Mouse (Mus musculus) C2C12 (cell line): ENCODE data around the gene Mn1. TPM values are rescaled to one million over a fixed set of nuclear protein-coding genes. Genes with fewer than 3 reads are reported as not detected.

ENCODE experiments used
- H3K27me3 ChIP-seq: one replicate; pipeline ENCODE4 v1.6.1; 2011; ENCODE audit not compliant: control insufficient read depth, insufficient read depth, insufficient read length
- H3K36me3 ChIP-seq: one replicate; pipeline ENCODE4 v1.6.1; 2011; ENCODE audit not compliant: control insufficient read depth, insufficient read depth
- H3K4me3 ChIP-seq: one replicate; pipeline ENCODE4 v1.5.1; 2011; ENCODE audit warnings: mild to moderate bottlenecking, control low read depth; ENCODE audit not compliant: poor library complexity, insufficient read depth, severe bottlenecking
- H3K79me2 ChIP-seq: one replicate; pipeline ENCODE4 v1.6.1; 2011; ENCODE audit not compliant: control insufficient read depth, insufficient read depth
- H3K79me3 ChIP-seq: one replicate; pipeline ENCODE4 v1.6.1; 2011; ENCODE audit warnings: low read depth, control low read depth
- H3ac ChIP-seq: one replicate; pipeline ENCODE3; 2011; ENCODE audit warnings: low read depth; ENCODE audit not compliant: control insufficient read depth, insufficient read length
- CEBPB ChIP-seq: IDR thresholded peaks from one replicate; pipeline ENCODE4 v1.6.1; 2011; ENCODE audit warnings: low read depth, mild to moderate bottlenecking, control low read depth, moderate library complexity
- CTCF ChIP-seq: IDR thresholded peaks from one replicate; pipeline ENCODE4 v1.5.1; 2011; ENCODE audit not compliant: control insufficient read depth, insufficient read depth, insufficient read length
- FOSL1 ChIP-seq: IDR thresholded peaks from one replicate; pipeline ENCODE4 v1.8.0; 2011; ENCODE audit warnings: mild to moderate bottlenecking, low read length; ENCODE audit not compliant: poor library complexity, insufficient read depth, severe bottlenecking
- MAX ChIP-seq: IDR thresholded peaks from one replicate; pipeline ENCODE4 v1.6.1; 2011; ENCODE audit warnings: mild to moderate bottlenecking, control low read depth
- MYOD1 ChIP-seq: IDR thresholded peaks from one replicate; pipeline ENCODE4 v1.6.1; 2011; ENCODE audit warnings: low read depth; ENCODE audit not compliant: control insufficient read depth, insufficient read length
- MYOG ChIP-seq: IDR thresholded peaks from one replicate; pipeline ENCODE4 v1.6.1; 2011; ENCODE audit not compliant: control insufficient read depth, insufficient read length; ENCODE audit errors: extremely low read depth
- USF1 ChIP-seq: IDR thresholded peaks from one replicate; pipeline ENCODE4 v1.6.1; 2011; ENCODE audit warnings: low read depth, mild to moderate bottlenecking, control low read depth, moderate library complexity
- polyA plus RNA-seq: library from polyadenylated mRNA; unstranded; fragments of >200 nt; fragmentation: generic; extraction: Trizol; gene quantifications from one replicate; pipeline ENCODE4 v1.2.1, GENCODE M21; 2012; ENCODE audit warnings: missing spikeins

Mn1 gene
- polyA plus RNA-seq, 1 experiment: not detected

DNA sequence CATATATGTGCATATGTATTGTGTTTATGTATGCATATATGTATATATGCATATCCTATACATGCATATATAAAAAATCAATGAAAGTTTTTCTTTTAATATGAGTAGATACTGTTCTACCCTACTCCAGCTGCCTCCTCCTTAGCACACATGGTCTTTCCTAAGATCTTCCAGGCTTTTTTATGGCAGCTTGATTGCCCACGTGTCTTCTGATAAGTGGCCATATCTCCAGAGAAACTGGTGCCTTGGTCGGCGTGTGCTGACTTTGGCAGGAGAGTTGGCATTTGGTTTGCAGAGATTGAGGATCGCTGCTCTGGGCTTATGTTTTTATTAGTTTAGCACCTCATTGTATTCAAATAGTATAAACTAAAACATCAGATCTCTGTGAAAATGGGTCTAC is 68.7 kb downstream of the Mn1 start:
- H3K79me3 ChIP-seq: no peaks in the 10 kb centered on the region
- no peak for TF ChIP-seq CEBPB
- TF ChIP-seq MAX: no peak
- no peak for TF ChIP-seq FOSL1
- no peak for TF ChIP-seq MYOG
- TF ChIP-seq CTCF: no peak
- no peak for TF ChIP-seq USF1
- no peak for TF ChIP-seq MYOD1
- no peaks in the 10 kb centered on the region for H3K79me2 ChIP-seq
- H3K4me3 ChIP-seq: no peak overlapping the region
- no peak overlapping the region for H3ac ChIP-seq
- peaks cover 4% of the 10 kb centered on the region for H3K27me3 ChIP-seq
- no peaks in the 10 kb centered on the region for H3K36me3 ChIP-seq

DNA sequence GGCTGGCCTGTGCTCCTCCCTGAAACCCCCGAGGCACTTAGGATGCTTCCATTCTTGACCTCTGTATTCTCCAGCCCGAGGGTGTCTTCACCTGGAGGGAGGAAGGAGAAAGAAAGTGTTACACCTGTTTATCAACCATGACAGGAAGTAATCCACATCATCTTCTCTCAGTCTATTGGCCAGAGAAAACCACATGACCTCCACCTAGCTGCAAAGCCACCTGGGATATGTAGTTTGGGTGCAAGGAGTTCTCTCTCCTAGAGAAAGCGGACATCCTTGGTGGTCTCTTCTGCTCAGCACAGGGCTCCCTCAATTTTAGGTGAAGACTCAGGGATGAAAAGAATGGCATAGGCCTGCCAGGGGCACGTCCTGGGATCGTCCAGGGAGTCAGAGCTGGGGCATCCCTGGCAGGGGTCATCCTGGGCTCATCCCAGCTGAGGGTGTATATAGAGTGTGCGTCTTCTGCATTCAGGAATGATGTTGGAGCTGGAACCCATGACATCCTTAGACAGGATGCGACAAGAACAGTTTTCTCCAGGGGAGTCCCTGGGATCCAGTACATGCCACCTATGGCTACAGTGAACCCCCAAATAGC is 72.0 kb downstream of the Mn1 start:
- no peaks in the 10 kb centered on the region for H3K79me2 ChIP-seq
- TF ChIP-seq MYOG (no peak), USF1 (peak; percentile 66)
- no peaks in the 10 kb centered on the region for H3K79me3 ChIP-seq
- no peaks in the 10 kb centered on the region for H3K36me3 ChIP-seq
- H3ac ChIP-seq: no peak overlapping the region
- H3K4me3 ChIP-seq: no peak overlapping the region
- no peaks in the 10 kb centered on the region for H3K27me3 ChIP-seq

DNA sequence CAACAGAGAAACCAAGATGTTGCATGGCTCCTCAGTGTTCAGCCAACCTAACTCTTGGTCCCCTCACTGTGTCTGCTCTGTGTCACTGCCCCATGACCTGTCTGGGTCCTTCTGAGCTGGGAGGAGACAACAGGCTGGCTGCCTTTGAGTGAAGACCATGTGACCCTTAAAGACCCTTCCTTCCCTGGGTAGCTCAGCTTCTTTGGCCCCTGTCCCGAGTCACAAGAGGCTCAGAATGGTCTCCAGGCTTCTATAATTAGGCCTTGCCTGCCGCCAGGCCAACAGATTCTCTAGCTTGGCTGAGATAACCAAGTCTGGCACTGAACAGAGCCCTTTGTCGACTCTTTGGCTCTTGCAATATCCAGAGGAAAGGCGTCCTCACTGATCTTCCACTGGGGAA is 73.4 kb downstream of the Mn1 start:
- no peak for TF ChIP-seq CEBPB
- TF ChIP-seq CTCF: no peak
- TF ChIP-seq USF1: no peak
- TF ChIP-seq MYOG: no peak
- no peak for TF ChIP-seq MAX
- no peak for TF ChIP-seq MYOD1
- no peak for TF ChIP-seq FOSL1
- Histone ChIP-seq H3K79me2 (no peaks in the 10 kb centered on the region), H3K4me3 (no peak overlapping the region), H3K36me3 (no peaks in the 10 kb centered on the region), H3K27me3 (no peaks in the 10 kb centered on the region), H3ac (no peak overlapping the region), H3K79me3 (no peaks in the 10 kb centered on the region)

DNA sequence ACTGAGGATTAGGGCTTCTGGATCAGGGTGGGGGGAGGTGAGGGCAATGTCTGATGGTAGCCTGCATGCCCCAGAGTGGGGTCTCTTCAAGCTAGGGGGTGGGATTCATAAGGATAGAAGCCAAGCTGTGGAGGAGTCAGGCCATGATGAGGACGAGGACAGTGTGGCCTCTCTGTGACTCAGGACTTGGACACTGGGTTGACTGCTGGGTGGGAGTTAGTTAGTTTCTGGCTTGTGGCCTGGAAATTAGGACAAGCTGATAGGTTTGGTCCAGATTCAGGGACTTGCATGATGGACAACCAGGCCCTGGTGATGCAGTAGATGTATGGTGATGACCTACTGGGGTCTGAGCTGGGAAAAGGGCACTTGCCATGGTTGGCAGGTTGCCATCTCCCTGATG is 74.3 kb downstream of the Mn1 start:
- TF ChIP-seq FOSL1 (no peak), USF1 (no peak), CTCF (no peak), MYOD1 (no peak), MAX (no peak)
- Histone ChIP-seq H3K36me3 (no peaks in the 10 kb centered on the region), H3K79me2 (no peaks in the 10 kb centered on the region)

DNA sequence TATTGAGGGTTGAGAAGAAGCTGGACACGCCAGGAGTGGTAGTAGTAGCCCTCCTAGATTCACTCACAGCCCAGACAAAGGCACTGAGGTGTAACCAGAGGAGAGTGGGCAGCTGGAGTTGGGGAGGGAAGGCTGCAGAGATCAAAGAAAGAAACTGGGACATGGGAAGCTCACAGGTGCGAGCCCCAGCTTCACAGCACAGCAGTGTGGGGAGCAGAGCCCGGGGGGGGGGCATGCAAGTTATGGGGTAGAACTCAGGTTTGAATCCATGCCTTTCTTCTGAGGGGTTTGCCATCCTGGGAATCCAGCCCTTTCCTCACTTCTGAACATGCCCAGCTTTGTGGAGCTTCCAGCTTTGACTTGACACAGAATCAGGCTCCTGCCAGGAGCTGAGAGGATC is 82.9 kb downstream of the Mn1 start:
- no peaks in the 10 kb centered on the region for H3K79me2 ChIP-seq
- H3K4me3 ChIP-seq: no peak overlapping the region
- H3ac ChIP-seq: no peak overlapping the region
- H3K36me3 ChIP-seq: no peaks in the 10 kb centered on the region
- no peak for TF ChIP-seq USF1
- no peak for TF ChIP-seq CTCF
- no peak for TF ChIP-seq MYOG
- TF ChIP-seq FOSL1: no peak
- no peak for TF ChIP-seq MAX
- TF ChIP-seq MYOD1: no peak
- no peak for TF ChIP-seq CEBPB
- H3K27me3 ChIP-seq: peaks cover 14% of the 10 kb centered on the region
- H3K79me3 ChIP-seq: no peaks in the 10 kb centered on the region

More for the DNA sequence above, 74.3 kb downstream of the Mn1 start:
- H3K79me3 ChIP-seq: no peaks in the 10 kb centered on the region
- no peak overlapping the region for H3ac ChIP-seq
- H3K4me3 ChIP-seq: no peak overlapping the region
- no peaks in the 10 kb centered on the region for H3K27me3 ChIP-seq

DNA sequence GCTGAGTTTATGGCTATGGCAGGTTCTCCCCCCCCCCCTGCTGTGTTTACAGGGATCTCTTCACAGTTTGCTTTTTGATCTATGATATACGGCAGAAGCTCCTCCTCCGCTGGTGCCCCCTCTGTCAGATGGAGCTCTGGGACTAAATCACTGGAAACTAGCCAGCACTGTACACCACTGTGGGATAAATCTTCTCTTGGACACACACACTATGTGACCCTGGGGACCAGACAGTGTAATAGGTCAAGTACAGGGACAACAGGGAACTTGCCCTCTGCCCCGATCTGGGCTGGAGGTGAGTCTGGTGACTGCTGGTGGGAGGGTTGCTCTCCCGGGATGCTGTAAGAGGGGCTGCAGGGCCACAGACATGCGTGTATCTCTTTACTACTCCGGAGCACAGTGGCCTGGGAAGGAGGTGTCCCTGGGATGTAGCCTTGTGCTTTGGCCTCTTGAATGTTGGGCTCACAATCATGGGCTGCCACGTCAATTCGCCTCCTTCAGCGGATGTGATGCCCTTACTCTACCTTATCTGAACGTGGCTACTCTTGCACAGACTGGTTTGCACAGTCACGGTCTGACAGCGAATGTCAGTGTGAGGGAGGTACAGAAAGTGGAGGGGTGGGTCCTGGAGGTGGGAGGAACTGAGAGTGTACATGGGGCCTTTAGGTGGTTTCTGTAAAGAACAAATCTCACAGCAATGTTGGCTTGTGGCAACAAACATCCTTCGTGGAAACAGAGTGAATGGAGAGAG is 84.7 kb downstream of the Mn1 start:
- H3ac ChIP-seq: no peak overlapping the region
- TF ChIP-seq USF1 (no peak), CTCF (no peak), FOSL1 (no peak), MYOD1 (no peak), MYOG (no peak), CEBPB (no peak), MAX (no peak)
- no peaks in the 10 kb centered on the region for H3K79me3 ChIP-seq
- H3K27me3 ChIP-seq: peaks cover 17% of the 10 kb centered on the region
- H3K36me3 ChIP-seq: no peaks in the 10 kb centered on the region
- no peak overlapping the region for H3K4me3 ChIP-seq
- no peaks in the 10 kb centered on the region for H3K79me2 ChIP-seq
